Mouse (Mus musculus) megakaryocyte, adult 5-6 weeks (primary cell): ENCODE measurements around the gene Iqca. TPM values are rescaled to one million over a fixed set of nuclear protein-coding genes. Genes with fewer than 3 reads are reported as not detected.

Experiments
- ATAC-seq: 2 replicates; pipeline ENCODE4 v1.8.0; 2016; ENCODE audit warnings: mild to moderate bottlenecking, inconsistent platforms; ENCODE audit not compliant: poor library complexity, severe bottlenecking
- total RNA-seq, 2 experiments: library from RNA; stranded (forward) in 1 of 2; stranded (reverse) in 1 of 2; fragments of 153-499, 151-499 nt in 1 of 2; fragments of 221-1000, 200-1000 nt in 1 of 2; gene quantifications; 2 replicates each; pipeline versions ENCODE4 v1.2.3 to v1.2.4; 2015 to 2017

Iqca gene
- total RNA-seq, 2 experiments from 2014 or later = not detected

DNA sequence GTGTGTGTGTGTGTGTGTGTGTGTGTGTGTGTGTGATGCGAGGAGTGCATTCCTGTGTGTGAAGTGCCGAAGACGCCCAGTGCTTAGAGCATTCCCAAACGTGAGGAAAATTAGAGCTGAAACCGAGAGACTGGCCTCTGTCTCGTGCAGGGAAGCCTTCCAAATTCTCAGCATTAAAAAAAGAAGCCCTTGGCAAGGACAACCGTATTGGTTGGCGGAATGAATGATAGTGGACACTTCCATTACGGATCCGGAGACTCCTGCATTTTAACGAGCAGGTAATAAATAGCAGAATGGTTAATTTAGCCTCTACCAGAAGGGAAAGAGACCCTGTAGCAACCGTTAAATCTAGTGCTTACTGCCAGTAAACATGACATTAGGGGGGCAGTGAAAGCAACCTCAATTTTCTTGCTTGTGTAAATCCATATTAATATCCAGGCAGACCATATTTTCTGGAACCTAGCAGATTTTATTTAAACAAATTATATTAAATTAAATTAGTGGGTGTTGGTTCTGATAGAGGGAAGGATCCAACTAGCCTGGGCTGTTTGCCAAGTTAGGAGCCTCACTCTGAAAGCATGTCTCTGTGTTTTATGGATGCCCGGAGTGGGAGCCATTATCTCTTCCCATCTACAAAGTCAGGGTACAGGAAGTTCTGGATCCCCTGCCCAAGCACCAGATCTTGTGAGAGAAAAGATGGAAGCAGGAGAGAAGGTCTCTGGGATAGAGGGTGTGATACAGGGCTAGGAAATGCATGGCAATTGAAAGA is 81.2 kb downstream of the Iqca start:
- ATAC-seq = no peak

DNA sequence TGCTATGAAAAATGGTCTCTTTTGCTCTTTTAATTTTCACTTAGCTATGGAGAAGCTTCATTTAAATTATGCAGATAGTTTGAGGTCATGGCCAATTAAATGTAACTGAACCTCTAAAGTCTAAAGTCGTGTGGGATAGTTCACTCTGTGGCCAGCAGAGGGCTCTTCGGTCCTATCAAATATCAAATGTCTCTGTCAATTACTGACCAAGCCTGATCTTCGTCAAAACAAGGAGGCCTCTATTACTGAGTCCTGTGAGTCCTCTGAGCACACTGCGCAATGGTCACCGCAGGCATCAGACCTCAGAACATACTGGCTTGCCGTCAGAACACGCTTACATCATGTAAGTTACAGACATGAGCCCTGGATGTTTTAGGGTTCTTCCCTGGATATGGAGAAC is 92.6 kb downstream of the Iqca start:
- ATAC-seq = no peak

DNA sequence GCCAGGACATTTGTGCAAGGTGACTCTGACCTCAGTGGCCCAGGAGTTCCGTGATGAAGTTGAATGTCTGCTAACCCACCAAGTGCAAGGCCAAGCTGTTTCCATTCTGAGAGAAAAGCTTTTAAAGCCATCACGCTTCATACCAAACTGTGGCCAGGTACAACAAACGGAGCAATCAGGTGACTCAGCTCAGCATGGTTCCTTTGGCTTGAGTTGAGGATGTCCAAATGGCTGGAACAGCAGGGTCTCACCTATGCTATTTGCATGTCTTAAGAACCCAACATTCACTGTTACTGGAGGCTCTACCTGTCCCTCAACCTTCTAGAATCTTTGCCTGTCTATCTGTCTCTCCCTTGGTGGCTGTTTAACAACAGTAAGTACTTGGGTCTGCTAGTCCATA is 93.1 kb downstream of the Iqca start:
- ATAC-seq = no peak

DNA sequence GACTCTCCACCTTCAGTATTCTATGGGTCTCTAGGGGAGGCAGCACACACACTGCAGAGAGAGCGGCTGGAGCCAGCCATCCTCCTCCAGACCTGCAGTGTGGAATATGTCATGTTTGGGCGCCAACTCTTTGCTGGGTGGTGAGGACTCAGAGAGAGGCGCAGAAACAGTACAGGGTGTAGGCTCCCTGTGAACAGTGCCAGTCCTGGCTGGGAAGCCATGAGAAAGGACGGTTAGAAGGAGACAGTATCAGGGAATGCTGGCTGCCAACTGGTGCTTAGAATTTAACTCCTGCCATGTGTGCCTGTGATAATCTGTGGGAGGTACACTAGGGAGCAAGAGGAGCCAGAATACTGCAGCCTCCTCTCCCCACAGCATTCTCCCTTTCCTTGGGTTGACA is 98.2 kb downstream of the Iqca start:
- ATAC-seq = no peak

DNA sequence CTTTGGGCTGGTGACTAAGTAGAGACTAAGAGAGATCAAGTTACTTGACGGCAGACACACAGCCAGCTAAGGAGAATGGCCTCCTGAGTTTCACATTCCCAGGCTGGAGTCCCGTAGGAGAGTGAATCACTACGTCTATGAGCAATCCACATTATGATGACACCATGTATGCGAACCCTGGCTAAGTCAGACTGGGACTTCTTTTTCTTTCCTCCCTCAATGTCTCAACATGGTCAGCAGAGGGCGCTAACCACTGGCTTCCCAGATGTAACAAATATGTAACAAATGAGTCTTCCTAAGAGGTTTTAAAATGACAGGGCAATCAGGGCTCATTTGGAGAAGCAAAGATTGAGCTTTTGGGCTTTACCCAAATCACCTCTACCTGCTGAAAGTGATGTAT is 101.9 kb downstream of the Iqca start:
- no peak for ATAC-seq

DNA sequence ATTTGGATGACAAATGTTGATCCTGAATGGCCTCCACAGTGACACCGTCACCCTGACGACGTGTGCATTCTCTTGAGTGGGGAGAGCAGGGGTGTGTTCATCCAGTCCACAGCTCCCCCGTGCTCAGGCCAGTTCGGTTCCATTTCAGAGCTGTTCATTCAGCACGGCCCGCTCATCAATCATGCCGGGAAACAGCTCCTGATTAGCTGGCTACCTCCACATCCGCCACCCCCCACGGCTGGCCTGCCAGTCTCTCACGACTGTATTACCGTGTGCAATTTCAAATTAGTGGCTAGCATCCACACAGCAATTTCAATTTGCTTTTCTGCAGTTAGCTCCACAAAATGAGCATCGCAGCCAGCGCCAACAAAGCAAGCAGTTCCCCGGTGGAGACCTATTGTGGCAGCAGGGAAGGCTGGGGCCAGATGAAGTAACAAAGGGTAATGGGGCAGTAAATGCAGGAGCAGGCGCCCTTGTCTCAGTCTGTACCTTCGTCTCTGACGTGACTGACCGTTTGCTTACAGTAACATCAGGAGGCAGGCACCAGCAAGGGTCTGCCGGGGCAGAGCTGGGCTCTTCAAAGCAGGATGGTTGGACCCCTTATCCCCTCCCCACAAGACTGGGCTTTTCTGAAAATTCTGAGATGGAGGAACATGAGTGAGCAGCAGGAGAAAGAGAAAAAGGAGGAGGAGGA is 103.0 kb downstream of the Iqca start:
- ATAC-seq = no peak

DNA sequence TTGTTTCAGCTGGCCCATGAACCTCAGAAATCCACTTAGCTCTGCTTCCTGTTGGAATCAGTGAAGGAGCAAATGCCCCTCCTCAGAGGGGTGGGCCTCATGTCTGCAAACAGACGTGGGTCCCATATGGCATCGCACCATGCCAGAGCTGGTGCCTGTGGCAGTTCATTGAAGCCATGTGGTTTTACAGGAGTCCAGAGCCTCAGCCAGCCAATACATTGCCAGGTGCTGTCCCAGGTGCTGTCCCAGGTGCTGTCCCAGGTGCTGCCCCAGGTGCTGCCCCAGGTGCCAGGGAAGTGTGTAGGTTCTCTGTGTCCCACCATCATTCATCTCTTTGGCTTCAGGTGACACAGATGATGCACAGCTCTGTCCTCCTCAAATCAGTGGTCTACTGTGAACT is 124.9 kb downstream of the Iqca start:
- ATAC-seq = no peak

DNA sequence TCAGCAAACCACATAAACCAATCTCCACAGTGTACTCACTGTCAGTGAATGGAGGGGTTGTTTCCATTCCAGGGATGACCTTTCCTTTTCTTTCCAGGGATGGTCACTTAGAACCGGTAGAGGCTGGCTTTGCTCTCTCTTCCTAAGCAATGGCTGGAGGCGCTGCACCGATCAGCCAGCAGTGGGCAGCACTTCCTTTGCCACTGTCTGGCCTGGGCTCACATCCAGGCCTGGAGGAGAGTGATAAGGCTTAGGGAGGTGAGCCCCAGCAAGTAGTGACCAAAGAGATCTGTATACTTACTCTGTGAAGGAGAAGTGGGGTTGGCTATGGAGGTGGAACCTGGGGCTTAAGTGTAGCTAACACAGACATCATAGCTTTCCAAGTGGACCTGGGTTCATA is 126.3 kb downstream of the Iqca start:
- no peak for ATAC-seq

DNA sequence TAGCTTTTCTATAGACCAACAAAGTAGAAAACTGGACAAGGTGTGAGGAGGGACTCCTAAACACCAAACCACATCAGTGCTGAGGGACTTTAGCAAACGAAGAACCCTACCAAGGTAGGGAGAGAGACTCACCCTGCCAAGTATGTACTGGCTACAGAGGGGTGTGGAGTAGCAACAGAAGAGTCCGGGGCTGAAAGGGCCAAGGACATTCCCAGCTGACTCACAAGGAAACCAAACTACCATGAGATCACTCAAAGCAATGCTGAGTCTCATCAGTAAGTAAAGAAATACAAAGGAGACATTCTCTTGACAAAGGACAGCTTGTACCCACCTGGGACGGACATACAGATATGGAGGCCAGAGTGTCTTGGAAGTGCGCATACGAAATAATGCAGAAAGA is 132.9 kb downstream of the Iqca start:
- ATAC-seq = no peak

DNA sequence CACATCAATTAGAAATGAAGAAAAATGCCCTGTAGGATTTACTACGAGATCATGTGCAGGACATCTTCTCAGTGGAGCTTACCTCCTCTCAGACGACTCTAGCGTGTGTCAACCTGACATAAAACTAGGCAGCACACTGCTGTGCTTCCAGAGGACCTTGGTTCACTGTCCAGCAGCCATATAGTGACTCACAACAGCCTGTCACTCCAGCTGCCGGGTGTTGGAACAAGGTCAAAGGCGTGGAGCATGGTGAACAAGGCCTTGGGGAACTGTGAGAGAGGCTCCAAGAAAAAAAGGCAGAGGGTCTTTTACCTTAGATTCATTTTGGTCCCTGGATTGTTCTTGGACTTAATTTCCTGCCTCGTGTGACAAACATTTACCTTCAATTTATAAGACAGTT is 135.1 kb downstream of the Iqca start:
- no peak for ATAC-seq

DNA sequence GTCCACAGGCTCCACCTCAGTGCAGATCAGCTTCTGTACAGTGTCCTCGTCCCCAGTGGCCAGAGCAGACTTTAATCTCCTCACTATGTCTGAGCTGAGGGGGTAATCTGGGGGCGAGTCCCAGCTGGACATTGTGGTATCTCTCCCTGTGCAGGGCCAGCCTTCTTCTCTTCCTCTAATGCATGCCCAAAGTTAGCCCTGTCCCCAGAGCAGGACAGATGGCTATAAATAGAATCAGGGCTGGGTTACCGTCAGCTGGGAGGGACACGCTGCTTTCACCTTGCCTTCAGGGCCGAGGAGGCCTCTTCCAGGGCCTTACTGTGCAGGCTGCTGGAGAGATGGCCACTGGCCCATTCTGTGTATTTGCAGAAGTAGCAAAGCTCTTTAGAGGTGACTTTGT is 138.8 kb downstream of the Iqca start, which contains the start of gene Asb18:
Gene Asb18, minus strand, starts transcription at position 221 of the 400 bp plus-strand sequence.
- ATAC-seq = no peak

DNA sequence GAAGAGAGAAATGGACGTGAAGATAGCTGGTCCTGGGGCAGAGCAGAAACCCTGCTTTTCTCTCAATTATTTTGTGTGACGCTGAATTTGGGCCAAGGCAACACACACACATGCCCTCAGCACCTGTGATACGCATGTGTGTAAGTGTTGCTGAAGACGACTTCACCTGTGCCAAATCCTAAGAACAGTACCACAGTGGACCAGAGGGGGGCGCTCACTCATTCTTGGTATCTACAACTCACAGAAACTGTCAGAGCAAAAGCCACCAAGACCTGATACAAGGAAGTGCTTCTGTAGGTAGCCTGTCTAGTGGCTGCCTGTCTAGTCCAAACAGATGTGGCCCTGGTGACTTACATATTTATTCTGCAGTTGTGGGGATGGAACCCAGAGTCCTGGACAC is 139.9 kb downstream of the Iqca start:
- no peak for ATAC-seq

DNA sequence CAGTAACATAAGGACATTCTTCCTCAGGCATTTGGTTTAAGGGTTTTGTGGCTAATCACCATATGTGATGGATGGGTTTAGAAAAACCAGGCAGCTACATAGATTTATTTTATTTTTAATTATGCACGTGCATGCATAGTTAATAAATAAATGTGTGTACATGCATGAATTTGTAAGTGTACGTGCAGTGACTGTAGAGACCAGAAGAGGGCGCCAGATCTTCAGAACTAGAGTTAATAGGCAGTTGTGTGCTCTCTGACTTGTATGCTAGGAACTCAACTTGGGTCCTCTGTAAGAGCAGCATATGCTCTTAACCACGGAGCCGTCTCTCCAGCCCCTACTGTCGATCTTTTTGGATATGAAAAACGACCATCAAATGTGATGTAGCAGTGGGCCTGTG is 140.4 kb downstream of the Iqca start:
- no peak for ATAC-seq

DNA sequence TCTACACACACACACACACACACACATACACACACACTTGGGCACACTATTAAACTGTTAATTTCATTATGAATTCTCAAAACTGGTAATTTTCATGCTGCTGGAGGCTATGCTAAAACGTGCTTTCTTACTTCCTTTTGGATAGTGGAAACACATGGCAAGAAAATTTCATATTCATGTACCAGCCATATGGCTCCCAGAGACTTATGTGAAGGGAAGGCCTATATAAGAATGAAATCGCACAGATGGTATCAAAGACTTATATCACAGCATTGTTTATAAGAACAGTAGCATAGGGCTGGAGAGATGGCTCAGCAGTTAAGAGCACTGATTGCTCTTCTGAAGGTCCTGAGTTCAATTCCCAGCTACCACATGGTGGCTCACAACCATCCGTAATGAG is 141.0 kb downstream of the Iqca start:
- ATAC-seq = no peak

DNA sequence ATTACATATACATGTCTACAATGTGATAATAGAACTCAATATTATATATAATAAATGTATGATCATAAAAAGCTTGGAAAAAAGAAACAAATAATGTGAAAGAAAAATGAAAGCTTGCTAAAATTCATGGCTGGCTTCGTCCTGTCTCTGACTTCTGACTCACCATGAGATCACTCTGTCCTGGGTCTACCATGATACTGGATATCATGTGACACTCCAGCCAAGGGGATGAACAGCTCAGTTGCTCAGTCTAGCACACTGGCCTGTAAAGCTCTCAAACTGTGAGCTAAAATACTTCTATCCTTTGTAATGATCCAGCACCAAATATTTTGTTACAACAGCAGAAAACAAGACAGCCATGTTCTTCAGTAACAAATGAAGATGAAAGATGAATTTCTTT is 143.1 kb downstream of the Iqca start:
- ATAC-seq = no peak

DNA sequence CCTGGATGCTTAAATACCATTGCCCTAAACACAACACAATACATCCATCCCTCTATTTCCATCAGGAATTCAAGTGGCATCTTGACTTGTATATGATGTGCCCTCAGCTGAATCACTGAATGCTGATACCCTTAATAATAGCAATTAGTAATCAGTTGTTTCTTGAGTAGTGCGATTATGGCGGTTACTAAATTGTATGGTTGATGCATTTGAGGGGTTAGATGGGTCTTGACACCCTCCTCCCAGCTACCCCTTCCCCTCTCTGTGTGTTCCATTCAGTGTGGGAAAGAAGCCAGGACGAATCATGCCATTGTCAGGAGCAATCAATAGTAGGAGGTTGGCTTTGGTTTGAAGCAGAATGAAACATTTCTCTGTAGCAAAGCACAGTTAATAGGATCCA is 144.0 kb downstream of the Iqca start:
- no peak for ATAC-seq

DNA sequence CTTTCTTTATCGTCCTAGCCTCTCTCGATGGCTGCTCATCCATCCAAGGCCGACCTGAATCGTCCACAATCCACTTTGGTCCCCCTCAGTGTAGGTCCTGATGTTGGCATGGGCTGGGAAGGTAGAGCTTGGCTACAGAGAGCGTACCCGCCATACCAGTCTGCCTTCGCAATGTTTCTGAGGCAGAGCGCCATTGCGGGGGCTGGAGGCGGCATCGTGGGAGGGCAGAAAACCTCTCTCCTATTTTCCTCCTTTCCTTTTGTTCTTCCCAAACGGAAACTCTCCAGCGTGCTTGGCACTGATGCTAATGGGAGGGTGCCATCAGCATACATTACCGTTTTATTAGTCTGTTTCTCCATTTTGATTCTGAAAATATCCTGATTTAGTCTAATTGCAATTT is 146.5 kb downstream of the Iqca start:
- ATAC-seq = no peak

DNA sequence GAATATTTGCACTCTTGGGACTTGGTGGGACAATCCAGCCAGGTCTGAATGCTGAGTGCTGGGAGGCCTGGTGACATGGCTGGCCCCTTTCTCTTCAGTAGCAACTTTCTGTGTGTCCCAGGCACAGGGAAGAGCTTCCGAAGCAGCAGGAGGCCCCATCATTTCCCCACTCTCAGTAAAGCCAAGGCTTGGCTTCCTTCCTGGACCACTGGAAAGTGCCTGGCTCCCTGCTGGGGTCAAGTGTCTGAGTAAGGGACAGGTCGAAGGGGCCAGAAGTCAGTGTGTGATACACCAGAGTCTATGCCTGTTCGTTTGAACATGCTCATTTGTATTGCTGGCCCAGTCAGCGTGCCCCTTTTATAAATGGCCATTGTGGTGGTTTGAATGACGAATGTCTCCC is 152.2 kb downstream of the Iqca start:
- no peak for ATAC-seq

DNA sequence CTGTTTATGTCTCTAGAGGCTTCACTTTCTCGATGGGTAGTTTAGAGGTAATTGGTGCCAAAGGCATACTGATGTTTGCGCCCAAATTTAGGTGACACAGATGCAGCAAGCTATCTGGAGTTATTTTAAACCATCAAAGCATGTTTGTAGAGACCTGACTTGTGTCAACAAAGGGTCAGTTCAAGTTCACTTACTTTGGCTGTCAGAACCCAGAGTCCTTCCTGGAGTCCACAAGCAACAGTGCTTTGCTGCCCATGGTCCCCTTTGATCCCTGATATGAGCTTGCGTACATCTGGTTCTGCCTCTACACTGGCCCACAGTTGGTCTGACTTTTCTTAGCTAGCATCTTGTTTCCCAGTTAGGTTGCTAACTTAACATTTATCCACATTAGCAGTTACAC is 153.3 kb downstream of the Iqca start:
- no peak for ATAC-seq

DNA sequence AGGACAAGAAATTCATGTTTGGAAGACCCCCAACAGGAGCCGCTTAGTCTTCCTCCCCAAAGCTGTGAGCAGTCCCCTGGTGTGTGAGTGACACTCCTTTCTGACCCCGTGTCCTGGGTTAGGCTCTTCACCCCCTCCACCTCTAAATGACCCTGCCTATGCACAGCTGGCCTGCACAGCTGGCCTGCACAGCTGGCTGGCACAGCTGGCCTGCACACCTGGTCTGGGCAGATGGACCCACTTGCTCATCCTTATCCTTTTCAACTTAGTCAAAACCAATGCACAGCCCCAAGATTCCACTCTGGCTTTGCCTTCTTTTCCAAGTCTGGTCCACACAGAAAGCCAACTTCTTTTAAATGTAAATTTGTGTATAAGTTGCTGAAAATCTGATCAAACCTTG is 154.5 kb downstream of the Iqca start:
- no peak for ATAC-seq

DNA sequence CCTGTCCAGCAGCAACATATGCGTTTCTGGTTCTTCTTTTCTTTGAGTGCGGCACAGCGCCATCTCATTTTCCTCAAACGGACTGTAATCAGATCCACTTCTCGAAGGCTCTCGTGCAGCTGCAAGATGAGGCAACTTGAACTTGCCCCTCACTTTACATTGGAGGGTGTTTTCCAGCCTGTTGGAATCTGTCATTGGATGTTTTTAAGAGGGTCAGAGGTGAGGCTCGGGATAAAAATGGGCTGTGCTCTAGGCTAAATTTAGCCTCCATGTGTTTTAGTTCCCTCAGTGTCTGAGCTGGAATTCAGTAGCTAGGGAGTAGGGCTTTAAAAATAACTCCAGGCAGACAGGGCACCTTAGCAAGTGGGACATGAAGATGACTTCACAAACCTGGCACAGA is 155.1 kb downstream of the Iqca start:
- ATAC-seq = no peak

DNA sequence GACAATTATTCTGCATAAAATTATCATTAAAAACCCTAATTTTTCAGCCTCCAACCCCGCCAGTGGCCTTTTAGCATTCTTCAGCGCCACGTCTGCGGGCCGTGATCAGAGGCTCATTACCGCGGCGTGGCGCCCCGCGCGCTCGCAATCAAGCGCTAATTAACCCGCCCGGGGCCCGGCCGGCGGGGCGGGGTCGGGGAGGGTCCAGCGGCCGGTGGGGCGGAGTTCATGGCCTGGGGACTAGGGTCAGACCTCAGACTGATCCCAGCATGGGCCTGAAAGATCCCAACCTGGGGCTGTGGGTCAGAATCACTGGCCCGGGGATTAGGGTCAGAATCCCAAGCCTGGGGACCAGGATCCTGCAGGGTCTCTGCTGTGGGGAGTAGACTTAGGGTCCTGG is 160.9 kb downstream of the Iqca start:
- ATAC-seq = no peak
